ENCODE assay signal across 30 mouse cellular contexts in genomic region chr5:5501583-5501982, GRCm38 (mm10). TPM values are rescaled to one million over a fixed set of nuclear protein-coding genes. Genes with fewer than 3 reads are reported as not detected.
DNase-seq lines count a peak whose midpoint lies in the region; ATAC-seq lines count a peak whose summit lies in the region.
"Had no signal": no experiment of that assay in that cellular context is flagged by ENCODE, and none has a peak within 500 bp of the region (broad histone marks: within the 10 kb centered on the region; RNA-seq: fewer than 3 reads in every experiment).

No protein-coding gene starts in this region.

- H3K9ac ChIP-seq in forebrain, embryonic 15.5 days (replicated peaks), result no peak overlapping the region
- H3K9ac ChIP-seq: embryonic facial prominence, embryonic 13.5 days; heart, embryonic 13.5 days; hindbrain, embryonic 13.5 days; liver, embryonic 12.5 days had no signal

- H3K36me3 ChIP-seq in forebrain, embryonic 15.5 days, result no peaks in the 10 kb centered on the region
- peaks cover 20% of the 10 kb centered on the region for H3K36me3 ChIP-seq in forebrain, embryonic 10.5 days (replicated peaks)
- H3K36me3 ChIP-seq: hindbrain, embryonic 13.5 days had no signal

- no peak overlapping the region for H3K4me2 ChIP-seq in forebrain, embryonic 15.5 days (replicated peaks)
- H3K4me2 ChIP-seq: embryonic facial prominence, embryonic 13.5 days; heart, embryonic 13.5 days; hindbrain, embryonic 13.5 days; liver, embryonic 12.5 days; midbrain, embryonic 11.5 days had no signal

- no peaks in the 10 kb centered on the region for H3K27me3 ChIP-seq in forebrain, embryonic 15.5 days
- H3K27me3 ChIP-seq in forebrain, embryonic 10.5 days (ENCODE audit: poor library complexity, severe bottlenecking), result no peaks in the 10 kb centered on the region
- H3K27me3 ChIP-seq: embryonic facial prominence, embryonic 13.5 days; heart, embryonic 13.5 days; hindbrain, embryonic 13.5 days; liver, embryonic 12.5 days had no signal

- no peak for DNase-seq in forebrain, embryonic 10.5 days (ENCODE audit: extremely low spot score, low spot score)
- peak; percentile 24 for DNase-seq in lung, postnatal 25 days (ENCODE audit: low spot score)
- DNase-seq in lung, postnatal 10 days, result no peak
- peak; percentile 87 for DNase-seq in adipocyte (ENCODE audit: low spot score)
- no peak for DNase-seq in ovary, postnatal 10 days (ENCODE audit: low spot score)
- DNase-seq in thymus, postnatal 14 days, result no peak
- DNase-seq: cerebellum, adult 2 months; cerebellum, postnatal 25 days; embryo, embryonic 11 days; gastrocnemius, adult 2 months; heart, adult 11 months; heart, postnatal 36 days; kidney, adult 9 months; kidney, postnatal 14 days; lung, adult 2 months had no signal

- 0 out of 2 replicates have a peak, but pooled peaks have one; percentile 63 for ATAC-seq in forebrain, embryonic 15.5 days (replicated peaks)
- ATAC-seq in megakaryocyte progenitor cell, adult 5-6 weeks (replicated peaks; ENCODE audit: poor library complexity), result peak; percentile 85
- ATAC-seq: intestine, embryonic 16.5 days; liver, embryonic 12.5 days had no signal

- H3K4me1 ChIP-seq in forebrain, embryonic 15.5 days, result peaks cover 5% of the 10 kb centered on the region; the same call in 1 of the 2 replicates
- no peaks in the 10 kb centered on the region for H3K4me1 ChIP-seq in forebrain, embryonic 10.5 days
- H3K4me1 ChIP-seq: embryonic facial prominence, embryonic 13.5 days; heart, embryonic 13.5 days; hindbrain, embryonic 13.5 days; liver, embryonic 12.5 days had no signal

- H3K4me3 ChIP-seq in forebrain, embryonic 15.5 days, result no peak overlapping the region
- H3K4me3 ChIP-seq in forebrain, embryonic 10.5 days, result no peak overlapping the region
- H3K4me3 ChIP-seq: embryonic facial prominence, embryonic 13.5 days; erythroblast, embryonic 14.5 days; gastrocnemius, adult 2 months; heart, embryonic 13.5 days; hindbrain, embryonic 13.5 days; layer of hippocampus, adult 2 months; liver, embryonic 12.5 days had no signal

- no peaks in the 10 kb centered on the region for H3K9me3 ChIP-seq in forebrain, embryonic 15.5 days
- H3K9me3 ChIP-seq in forebrain, embryonic 10.5 days, result no peaks in the 10 kb centered on the region
- H3K9me3 ChIP-seq: embryonic facial prominence, embryonic 13.5 days; heart, embryonic 13.5 days; hindbrain, embryonic 13.5 days; liver, embryonic 12.5 days had no signal

- WGBS in forebrain, embryonic 15.5 days, result 60% methylated on average over 2 of the region's 2 CpGs
- 92% methylated on average over 2 of the region's 2 CpGs for WGBS in forebrain, embryonic 10.5 days

- H3K27ac ChIP-seq in forebrain, embryonic 15.5 days (replicated peaks), result no peak overlapping the region
- H3K27ac ChIP-seq in forebrain, embryonic 10.5 days, result no peak overlapping the region
- H3K27ac ChIP-seq: embryonic facial prominence, embryonic 13.5 days; gastrocnemius, adult 2 months; heart, embryonic 13.5 days; hindbrain, embryonic 13.5 days; layer of hippocampus, adult 2 months; liver, embryonic 12.5 days; stomach, postnatal 0 days had no signal

RNA-seq across cellular contexts. Expression of gene Cldn12, which starts 13.2 kb away (rescaled TPM):
- polyA plus RNA-seq in forebrain, embryonic 15.5 days (2015; fragmentation: Nextera tagmentation; extraction: Ambion mirVana), result 18.2 and 19.8 TPM in 2 replicates
- polyA plus RNA-seq in forebrain, embryonic 10.5 days (2016; fragmentation: Nextera tagmentation; extraction: Ambion mirVana), result 37.8 and 40.2 TPM in 2 replicates
- 1.7 and 2.0 TPM in 2 replicates for total RNA-seq in megakaryocyte progenitor cell, adult 5-6 weeks (2015)
- total RNA-seq in megakaryocyte progenitor cell, adult 5-6 weeks (2017), result 4.1 and 5.0 TPM in 2 replicates
- polyA plus RNA-seq: erythroblast, embryonic 14.5 days had no signal

RNA-seq across cellular contexts. Expression of gene 1700015F17Rik, which starts 22.6 kb away (rescaled TPM):
- polyA plus RNA-seq in forebrain, embryonic 15.5 days (2015; fragmentation: Nextera tagmentation; extraction: Ambion mirVana), result not detected in 2 replicates
- not detected in 2 replicates for polyA plus RNA-seq in forebrain, embryonic 10.5 days (2016; fragmentation: Nextera tagmentation; extraction: Ambion mirVana)
- total RNA-seq in megakaryocyte progenitor cell, adult 5-6 weeks (2015), result not detected in 2 replicates
- total RNA-seq in megakaryocyte progenitor cell, adult 5-6 weeks (2017), result not detected in 2 replicates
- total RNA-seq: gastrocnemius, adult 2 months; heart, postnatal 36 days; layer of hippocampus, adult 2 months; layer of hippocampus, postnatal 25 days had no signal
- polyA plus RNA-seq: embryonic facial prominence, embryonic 13.5 days; erythroblast, embryonic 14.5 days; heart, embryonic 13.5 days; hindbrain, embryonic 13.5 days; intestine, embryonic 16.5 days; limb, embryonic 11.5 days; liver, embryonic 12.5 days; lung, adult 2 months; midbrain, embryonic 11.5 days; small intestine, adult 2 months; stomach, postnatal 0 days; thymus, postnatal 0 days had no signal

RNA-seq across cellular contexts. Expression of gene Gtpbp10, which starts 57.8 kb away (rescaled TPM):
- polyA plus RNA-seq in forebrain, embryonic 15.5 days (2015; fragmentation: Nextera tagmentation; extraction: Ambion mirVana), result 23.7 and 27.9 TPM in 2 replicates
- 39.2 and 40.0 TPM in 2 replicates for polyA plus RNA-seq in forebrain, embryonic 10.5 days (2016; fragmentation: Nextera tagmentation; extraction: Ambion mirVana)
- total RNA-seq in megakaryocyte progenitor cell, adult 5-6 weeks (2015), result 30.2 and 30.8 TPM in 2 replicates
- total RNA-seq in megakaryocyte progenitor cell, adult 5-6 weeks (2017), result 32.6 and 34.7 TPM in 2 replicates

Comparison
In these comparisons a context has a peak if more than half of its experiments do, and no peak if none do; other contexts are left out.
1. DNase-seq: peak in lung, postnatal 25 days (single experiment) and adipocyte (single experiment); none in forebrain, embryonic 10.5 days (single experiment), lung, postnatal 10 days (single experiment), ovary, postnatal 10 days (single experiment) and thymus, postnatal 14 days (single experiment).